Mouse (Mus musculus) layer of hippocampus, adult 9-11 months (tissue): ENCODE data around the gene Kcnk4.

Source experiments
- DNase-seq: peaks from one replicate; pipeline ENCODE4 v3.0.0; 2022

Gene Kcnk4

GRCm38 (mm10) chr19:6934195-6934977 is at the start of gene Kcnk4:
Gene Kcnk4 (minus strand): TSS chr19:6934515.
- DNase-seq: no peak

GRCm38 (mm10) chr19:6983621-6984020 is 49.3 kb upstream of the Kcnk4 start:
- no peak for DNase-seq

GRCm38 (mm10) chr19:6981465-6981864 is 47.1 kb upstream of the Kcnk4 start:
- DNase-seq: no peak

GRCm38 (mm10) chr19:6980381-6981093 is 46.2 kb upstream of the Kcnk4 start, which contains the start of gene Fkbp2:
Gene Fkbp2 (minus strand): TSS chr19:6980501.
- peak; percentile 99 for DNase-seq

- peak; percentile 100 for DNase-seq
Observed at GRCm38 (mm10) chr19:6979486-6980380, 45.4 kb upstream of the Kcnk4 start.

GRCm38 (mm10) chr19:6979001-6979479 is 44.7 kb upstream of the Kcnk4 start:
- DNase-seq: peak; percentile 78

GRCm38 (mm10) chr19:6978639-6978974 is 44.3 kb upstream of the Kcnk4 start:
- no peak for DNase-seq

GRCm38 (mm10) chr19:6977759-6978638 is 43.7 kb upstream of the Kcnk4 start:
- DNase-seq: no peak

- peak; percentile 82 for DNase-seq
Observed at GRCm38 (mm10) chr19:6975537-6976521, 41.5 kb upstream of the Kcnk4 start, which contains the start of gene Plcb3. Gene Plcb3 (minus strand): TSS chr19:6976470.

- DNase-seq: peak; percentile 74
Observed at GRCm38 (mm10) chr19:6974211-6975205, 40.2 kb upstream of the Kcnk4 start, which contains the start of gene Ppp1r14b. Gene Ppp1r14b (plus strand): TSS chr19:6974968.

- no peak for DNase-seq
Observed at GRCm38 (mm10) chr19:6973581-6974190, 39.4 kb upstream of the Kcnk4 start.

GRCm38 (mm10) chr19:6972247-6972917 is 38.1 kb upstream of the Kcnk4 start:
- no peak for DNase-seq

GRCm38 (mm10) chr19:6971644-6972043 is 37.3 kb upstream of the Kcnk4 start:
- no peak for DNase-seq

- no peak for DNase-seq
Observed at GRCm38 (mm10) chr19:6970460-6971085, 36.3 kb upstream of the Kcnk4 start.

GRCm38 (mm10) chr19:6969665-6970381 is 35.5 kb upstream of the Kcnk4 start:
- DNase-seq: no peak

GRCm38 (mm10) chr19:6969291-6969664 is 35.0 kb upstream of the Kcnk4 start:
- no peak for DNase-seq
